Mouse (Mus musculus): ENCODE data around the gene Paqr9. TPM values are rescaled to one million over a fixed set of nuclear protein-coding genes. Genes with fewer than 3 reads are reported as not detected.

Gene Paqr9
- polyA plus RNA-seq, 1 experiment from 2014 or later = 0.03 TPM

DNA sequence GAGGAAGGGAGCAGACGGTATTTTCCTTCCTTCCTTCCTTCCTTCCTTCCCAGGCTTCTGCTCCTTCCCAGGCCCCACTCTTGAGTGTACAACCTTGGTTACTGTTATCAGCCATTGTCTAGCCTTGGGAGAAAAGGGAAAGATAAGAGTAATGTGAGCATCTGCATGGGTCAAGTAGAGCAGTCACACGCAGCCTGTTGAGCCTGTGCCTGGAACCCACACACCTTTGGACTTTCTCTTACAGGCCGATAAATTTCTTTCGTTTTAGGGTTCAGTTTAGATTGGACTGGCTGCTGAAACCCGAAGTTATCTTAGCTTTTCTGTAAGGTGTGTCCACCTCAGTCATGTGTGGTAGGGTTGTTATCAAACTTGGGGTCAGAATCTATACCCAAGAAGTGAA lies 10.5 kb downstream of the Paqr9 start:
- Histone ChIP-seq H3K9me3 (ENCODE audit: control insufficient read depth, low read length) (no peaks in the 10 kb centered on the region), H3K4me3 (ENCODE audit: low read length) (no peak overlapping the region), H3K4me1 (replicated peaks; ENCODE audit: control insufficient read depth, insufficient read depth, low read length) (no peaks in the 10 kb centered on the region), H3K4me2 (ENCODE audit: low read depth, low read length) (no peak overlapping the region), H3K27ac (ENCODE audit: low read length) (no peak overlapping the region), H3K27me3 (ENCODE audit: control insufficient read depth, insufficient read depth, low read depth, low read length) (no peaks in the 10 kb centered on the region; the same call in 1 of the 2 replicates), H3K9ac (ENCODE audit: low read length) (no peak overlapping the region), H3K36me3 (ENCODE audit: control insufficient read depth, insufficient read depth, low read length) (no peaks in the 10 kb centered on the region)
- ATAC-seq (ENCODE audit: low read depth) = no peak
- 82% methylated on average over 5 of the region's 5 CpGs for WGBS

GRCm38 (mm10) chr9:95570604-95571003 lies 11.1 kb downstream of the Paqr9 start:
- Histone ChIP-seq H3K4me2 (ENCODE audit: low read depth, low read length) (no peak overlapping the region), H3K4me1 (replicated peaks; ENCODE audit: control insufficient read depth, insufficient read depth, low read length) (no peaks in the 10 kb centered on the region), H3K36me3 (ENCODE audit: control insufficient read depth, insufficient read depth, low read length) (no peaks in the 10 kb centered on the region), H3K27me3 (ENCODE audit: control insufficient read depth, insufficient read depth, low read depth, low read length) (no peaks in the 10 kb centered on the region), H3K9me3 (ENCODE audit: control insufficient read depth, low read length) (no peaks in the 10 kb centered on the region), H3K4me3 (ENCODE audit: low read length) (no peak overlapping the region), H3K27ac (ENCODE audit: low read length) (no peak overlapping the region), H3K9ac (ENCODE audit: low read length) (no peak overlapping the region)
- ATAC-seq (ENCODE audit: low read depth) = no peak
- WGBS = 84% methylated on average over 4 of the region's 4 CpGs

- no peaks in the 10 kb centered on the region for H3K9me3 ChIP-seq (ENCODE audit: control insufficient read depth, low read length)
- 93% methylated on average over 4 of the region's 4 CpGs for WGBS
- H3K27ac ChIP-seq (ENCODE audit: low read length) = no peak overlapping the region
Measured at GRCm38 (mm10) chr9:95571494-95571893, 12.0 kb downstream of the Paqr9 start.

GRCm38 (mm10) chr9:95572558-95572957 lies 13.1 kb downstream of the Paqr9 start:
- no peak overlapping the region for H3K9ac ChIP-seq (ENCODE audit: low read length)
- H3K36me3 ChIP-seq (ENCODE audit: control insufficient read depth, insufficient read depth, low read length) = no peaks in the 10 kb centered on the region
- H3K27ac ChIP-seq (ENCODE audit: low read length) = no peak overlapping the region
- H3K4me1 ChIP-seq (replicated peaks; ENCODE audit: control insufficient read depth, insufficient read depth, low read length) = no peaks in the 10 kb centered on the region
- no peaks in the 10 kb centered on the region for H3K27me3 ChIP-seq (ENCODE audit: control insufficient read depth, insufficient read depth, low read depth, low read length)
- 58% methylated on average over 5 of the region's 5 CpGs for WGBS
- no peaks in the 10 kb centered on the region for H3K9me3 ChIP-seq (ENCODE audit: control insufficient read depth, low read length)
- H3K4me3 ChIP-seq (ENCODE audit: low read length) = no peak overlapping the region
- no peak overlapping the region for H3K4me2 ChIP-seq (ENCODE audit: low read depth, low read length)
- ATAC-seq (ENCODE audit: low read depth) = no peak

More at GRCm38 (mm10) chr9:95571494-95571893, 12.0 kb downstream of the Paqr9 start:
- Histone ChIP-seq H3K36me3 (ENCODE audit: control insufficient read depth, insufficient read depth, low read length) (no peaks in the 10 kb centered on the region), H3K27me3 (ENCODE audit: control insufficient read depth, insufficient read depth, low read depth, low read length) (no peaks in the 10 kb centered on the region), H3K4me1 (replicated peaks; ENCODE audit: control insufficient read depth, insufficient read depth, low read length) (no peaks in the 10 kb centered on the region), H3K4me3 (ENCODE audit: low read length) (no peak overlapping the region), H3K4me2 (ENCODE audit: low read depth, low read length) (no peak overlapping the region), H3K9ac (ENCODE audit: low read length) (no peak overlapping the region)
- ATAC-seq (ENCODE audit: low read depth) = no peak

- no peak for ATAC-seq (ENCODE audit: low read depth)
- no peak overlapping the region for H3K4me2 ChIP-seq (ENCODE audit: low read depth, low read length)
- H3K9me3 ChIP-seq (ENCODE audit: control insufficient read depth, low read length) = no peaks in the 10 kb centered on the region
- H3K4me1 ChIP-seq (replicated peaks; ENCODE audit: control insufficient read depth, insufficient read depth, low read length) = no peaks in the 10 kb centered on the region
- H3K4me3 ChIP-seq (ENCODE audit: low read length) = no peak overlapping the region
- no peak overlapping the region for H3K9ac ChIP-seq (ENCODE audit: low read length)
- no peak overlapping the region for H3K27ac ChIP-seq (ENCODE audit: low read length)
- no peaks in the 10 kb centered on the region for H3K27me3 ChIP-seq (ENCODE audit: control insufficient read depth, insufficient read depth, low read depth, low read length)
- H3K36me3 ChIP-seq (ENCODE audit: control insufficient read depth, insufficient read depth, low read length) = no peaks in the 10 kb centered on the region
- 80% methylated on average over 4 of the region's 4 CpGs for WGBS
Measured at GRCm38 (mm10) chr9:95574116-95574515, 14.7 kb downstream of the Paqr9 start.

GRCm38 (mm10) chr9:95577502-95577901 lies 18.0 kb downstream of the Paqr9 start:
- 57% methylated on average over 6 of the region's 6 CpGs for WGBS
- H3K4me3 ChIP-seq (ENCODE audit: low read length) = no peak overlapping the region
- H3K9me3 ChIP-seq (ENCODE audit: control insufficient read depth, low read length) = no peaks in the 10 kb centered on the region
- H3K27me3 ChIP-seq (ENCODE audit: control insufficient read depth, insufficient read depth, low read depth, low read length) = peaks cover 12% of the 10 kb centered on the region
- H3K36me3 ChIP-seq (ENCODE audit: control insufficient read depth, insufficient read depth, low read length) = no peaks in the 10 kb centered on the region
- no peak overlapping the region for H3K27ac ChIP-seq (ENCODE audit: low read length)
- H3K9ac ChIP-seq (ENCODE audit: low read length) = no peak overlapping the region
- no peak for ATAC-seq (ENCODE audit: low read depth)
- no peak overlapping the region for H3K4me2 ChIP-seq (ENCODE audit: low read depth, low read length)
- no peaks in the 10 kb centered on the region for H3K4me1 ChIP-seq (replicated peaks; ENCODE audit: control insufficient read depth, insufficient read depth, low read length)

- 90% methylated on average over 5 of the region's 5 CpGs for WGBS
- no peaks in the 10 kb centered on the region for H3K36me3 ChIP-seq (ENCODE audit: control insufficient read depth, insufficient read depth, low read length)
- H3K4me3 ChIP-seq (ENCODE audit: low read length) = no peak overlapping the region
- no peaks in the 10 kb centered on the region for H3K4me1 ChIP-seq (replicated peaks; ENCODE audit: control insufficient read depth, insufficient read depth, low read length)
- H3K27ac ChIP-seq (ENCODE audit: low read length) = no peak overlapping the region
- H3K4me2 ChIP-seq (ENCODE audit: low read depth, low read length) = no peak overlapping the region
- ATAC-seq (ENCODE audit: low read depth) = no peak
- no peak overlapping the region for H3K9ac ChIP-seq (ENCODE audit: low read length)
- peaks cover 12% of the 10 kb centered on the region for H3K27me3 ChIP-seq (ENCODE audit: control insufficient read depth, insufficient read depth, low read depth, low read length)
- H3K9me3 ChIP-seq (ENCODE audit: control insufficient read depth, low read length) = no peaks in the 10 kb centered on the region
Measured at GRCm38 (mm10) chr9:95578366-95578895, 19.0 kb downstream of the Paqr9 start.

DNA sequence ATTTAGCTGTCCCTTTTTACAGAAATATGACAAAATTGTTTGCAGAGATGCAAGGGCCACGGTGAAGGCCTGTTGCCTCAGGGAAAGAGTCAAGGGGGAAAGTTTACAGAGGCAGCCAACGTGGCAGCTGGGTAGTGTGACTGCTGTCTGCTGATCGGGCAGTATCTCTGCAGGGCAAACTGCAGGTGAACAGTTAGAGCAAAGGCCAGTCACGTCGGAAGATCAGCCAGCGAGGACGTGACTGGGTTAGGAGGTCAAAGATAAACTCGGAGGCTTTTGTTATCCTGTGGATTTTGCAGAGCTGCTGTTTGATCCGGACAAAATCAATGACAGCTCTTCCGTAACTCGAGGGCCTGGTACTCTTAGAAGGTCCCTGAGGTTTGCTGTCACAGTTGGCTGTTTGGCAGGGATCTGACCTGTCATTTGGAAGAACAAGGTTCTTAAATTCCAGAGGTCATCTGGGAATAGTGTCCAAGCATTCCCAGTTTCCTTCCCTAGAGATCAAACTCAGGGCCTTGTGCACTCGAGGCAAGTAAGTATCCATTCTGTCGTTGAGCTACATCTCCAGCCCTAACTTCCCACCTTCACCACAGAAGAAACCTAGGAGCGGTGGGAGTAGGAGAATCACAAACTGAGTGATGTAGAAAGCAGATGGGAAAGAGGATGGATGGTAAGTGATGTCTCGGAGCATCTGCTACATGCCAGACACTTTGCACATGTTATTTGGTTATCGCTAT lies 21.7 kb downstream of the Paqr9 start:
- Histone ChIP-seq H3K36me3 (ENCODE audit: control insufficient read depth, insufficient read depth, low read length) (no peaks in the 10 kb centered on the region), H3K4me2 (ENCODE audit: low read depth, low read length) (no peak overlapping the region), H3K9ac (ENCODE audit: low read length) (no peak overlapping the region), H3K4me1 (replicated peaks; ENCODE audit: control insufficient read depth, insufficient read depth, low read length) (no peaks in the 10 kb centered on the region), H3K9me3 (ENCODE audit: control insufficient read depth, low read length) (0 out of 2 replicates have a peak, but pooled peaks cover 2% of the 10 kb centered on the region), H3K27me3 (ENCODE audit: control insufficient read depth, insufficient read depth, low read depth, low read length) (peaks cover 12% of the 10 kb centered on the region), H3K4me3 (ENCODE audit: low read length) (no peak overlapping the region), H3K27ac (ENCODE audit: low read length) (no peak overlapping the region)
- WGBS = 29% methylated on average over 16 of the region's 16 CpGs
- no peak for ATAC-seq (ENCODE audit: low read depth)

DNA sequence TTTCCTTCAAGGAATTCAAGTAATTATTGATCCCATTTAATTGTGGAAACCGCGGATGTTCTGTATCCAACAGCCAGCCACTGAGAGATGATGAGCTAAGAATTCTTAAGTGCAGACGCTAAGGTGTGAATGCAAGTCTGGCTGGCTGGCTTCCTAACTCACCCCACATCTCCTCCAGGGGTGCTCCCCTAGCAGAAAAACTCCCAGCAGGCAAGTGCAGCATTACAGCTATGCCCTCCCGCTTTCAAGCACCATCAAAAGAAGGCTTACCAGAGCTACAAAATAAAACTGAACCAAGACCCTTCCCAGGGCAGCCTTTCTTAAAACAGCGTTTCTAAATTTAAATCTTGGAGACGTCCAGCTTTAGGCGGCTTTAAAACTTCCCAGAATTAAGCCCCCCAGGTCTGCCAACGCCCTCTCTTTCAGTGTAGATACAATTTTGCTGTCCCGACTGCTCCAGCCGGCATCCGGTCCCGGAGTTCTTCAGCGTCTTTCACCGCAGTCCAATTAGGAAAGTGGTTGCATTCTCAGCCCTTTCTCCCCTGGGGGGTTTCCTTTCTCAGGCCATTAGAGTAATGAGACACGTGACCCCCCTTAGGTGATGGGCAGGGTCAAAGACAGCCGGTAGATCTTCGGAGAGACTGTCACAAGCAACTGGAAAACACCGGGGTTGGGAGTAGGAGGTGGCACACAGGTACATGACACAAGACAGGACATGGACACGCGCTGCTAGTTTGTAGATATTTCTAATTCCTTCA lies 22.5 kb downstream of the Paqr9 start:
- H3K36me3 ChIP-seq (ENCODE audit: control insufficient read depth, insufficient read depth, low read length) = no peaks in the 10 kb centered on the region
- H3K4me1 ChIP-seq (replicated peaks; ENCODE audit: control insufficient read depth, insufficient read depth, low read length) = no peaks in the 10 kb centered on the region
- no peak overlapping the region for H3K27ac ChIP-seq (ENCODE audit: low read length)
- H3K9ac ChIP-seq (ENCODE audit: low read length) = no peak overlapping the region
- WGBS = 9% methylated on average over 20 of the region's 20 CpGs
- peak overlapping the region; percentile 18 for H3K4me3 ChIP-seq (ENCODE audit: low read length)
- no peak for ATAC-seq (ENCODE audit: low read depth)
- H3K27me3 ChIP-seq (ENCODE audit: control insufficient read depth, insufficient read depth, low read depth, low read length) = peaks cover 12% of the 10 kb centered on the region
- H3K9me3 ChIP-seq (ENCODE audit: control insufficient read depth, low read length) = 0 out of 2 replicates have a peak, but pooled peaks cover 2% of the 10 kb centered on the region
- peak overlapping the region; percentile 31 for H3K4me2 ChIP-seq (ENCODE audit: low read depth, low read length)

Data from lung, embryonic 16.5 days (tissue).